Mouse (Mus musculus) midbrain, postnatal 0 days (tissue): ENCODE data around the gene AC153137.1. TPM values are rescaled to one million over a fixed set of nuclear protein-coding genes. Genes with fewer than 3 reads are reported as not detected.

Experiments used
- ATAC-seq: fragments of 200-750 bp; cut with Nextera tagmentation; 2 replicates; pipeline ENCODE4 v1.8.0; 2017; ENCODE audit warnings: moderate number of reproducible peaks, mild to moderate bottlenecking, moderate TSS enrichment, moderate library complexity; ENCODE audit not compliant: low FRiP score
- DNase-seq: peaks from one replicate; pipeline ENCODE4 v3.0.0-alpha.2; 2015; ENCODE audit warnings: low spot score
- H3K27ac ChIP-seq: fragments of 300-500 bp; sonication (generic); 2 replicates; pipeline ENCODE4 v1.5.1; 2014; ENCODE audit warnings: low read depth, mild to moderate bottlenecking, low read length, mixed read lengths
- H3K27me3 ChIP-seq: fragments of 300-500 bp; sonication (generic); 2 replicates; pipeline ENCODE4 v1.6.1; 2014; ENCODE audit warnings: low read length, control low read depth, mixed read lengths; ENCODE audit not compliant: insufficient read depth
- H3K36me3 ChIP-seq: fragments of 300-500 bp; sonication (generic); 2 replicates; pipeline ENCODE4 v1.6.1; 2014; ENCODE audit warnings: low read length, control low read depth, mixed read lengths; ENCODE audit not compliant: insufficient read depth
- H3K4me1 ChIP-seq: fragments of 300-500 bp; sonication (generic); 2 replicates; pipeline ENCODE4 v1.6.1; 2014; ENCODE audit warnings: mild to moderate bottlenecking, control low read depth, antibody characterized with exemption, low read length, mixed read lengths; ENCODE audit not compliant: insufficient read depth
- H3K4me2 ChIP-seq: fragments of 300-500 bp; sonication (generic); 2 replicates; pipeline ENCODE4 v1.6.1; 2014; ENCODE audit warnings: low read depth, mild to moderate bottlenecking, low read length, mixed read lengths; ENCODE audit not compliant: poor library complexity, severe bottlenecking
- H3K4me3 ChIP-seq: fragments of 300-500 bp; sonication (generic); 2 replicates; pipeline ENCODE4 v1.5.1; 2014; ENCODE audit warnings: low read depth, mild to moderate bottlenecking, low read length, moderate library complexity
- H3K9ac ChIP-seq: fragments of 300-500 bp; sonication (generic); replicated peaks from 2 replicates; pipeline ENCODE4 v1.6.1; 2014; ENCODE audit warnings: mild to moderate bottlenecking, low read length, moderate library complexity, mixed read lengths; ENCODE audit not compliant: poor library complexity, severe bottlenecking
- H3K9me3 ChIP-seq: fragments of 300-500 bp; sonication (generic); 2 replicates; pipeline ENCODE4 v1.6.1; 2016; ENCODE audit warnings: low read length, control low read depth
- CTCF ChIP-seq: IDR thresholded peaks from 2 replicates; pipeline ENCODE4 v1.5.1; 2016; ENCODE audit warnings: antibody characterized with exemption, mild to moderate bottlenecking
- WGBS: fragments of 180-500 bp; shearing (Covaris S2); extraction: QIAGEN DNeasy Blood & Tissue Kit; methylation state at CpG from one replicate; pipeline ENCODE4 v1.1.7; 2014; 5-methylcytosine and 5-hydroxymethylcytosine counted together
- polyA plus RNA-seq: library from polyadenylated mRNA; unstranded; fragments of >200 nt; fragmentation: Nextera tagmentation; extraction: Ambion mirVana; gene quantifications from 2 replicates; pipeline ENCODE4 v1.2.1, GENCODE M21; 2015
- total RNA-seq: library from RNA; depleted of rRNA; stranded (reverse); fragments of >200 nt; gene quantifications from 2 replicates; pipeline ENCODE4 v1.2.3, GENCODE M21; 2014

Gene AC153137.1
- total and polyA plus RNA-seq, 2 experiments from 2014 or later, result not detected

DNA sequence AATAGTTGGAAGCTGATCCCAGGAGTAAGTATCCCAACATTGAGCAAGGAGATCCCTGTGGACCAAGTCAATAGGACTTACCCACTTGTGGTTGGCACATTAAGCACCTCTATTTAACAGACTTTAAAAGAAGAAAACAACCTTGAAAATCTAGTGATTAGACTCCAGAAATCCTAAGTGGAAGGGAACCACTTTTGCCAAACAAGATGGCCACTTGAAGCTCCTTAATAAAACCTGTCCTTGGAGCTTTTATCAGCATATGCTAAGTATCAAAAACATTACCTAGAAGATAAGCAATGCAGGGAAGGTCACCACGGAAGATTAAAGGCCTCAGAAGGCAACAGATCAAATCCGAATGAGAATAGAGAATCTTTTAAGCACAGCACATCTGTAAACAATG lies 26.0 kb downstream of the AC153137.1 start:
- Histone ChIP-seq H3K36me3 (no peaks in the 10 kb centered on the region), H3K9me3 (no peaks in the 10 kb centered on the region), H3K4me3 (no peak overlapping the region), H3K27me3 (no peaks in the 10 kb centered on the region), H3K4me1 (peaks cover 4% of the 10 kb centered on the region; the same call in 1 of the 2 replicates), H3K27ac (no peak overlapping the region), H3K9ac (no peak overlapping the region), H3K4me2 (no peak overlapping the region)
- DNase-seq (no peak), ATAC-seq (no peak)
- 85% methylated on average over 2 of the region's 2 CpGs for WGBS
- no peak for TF ChIP-seq CTCF

DNA sequence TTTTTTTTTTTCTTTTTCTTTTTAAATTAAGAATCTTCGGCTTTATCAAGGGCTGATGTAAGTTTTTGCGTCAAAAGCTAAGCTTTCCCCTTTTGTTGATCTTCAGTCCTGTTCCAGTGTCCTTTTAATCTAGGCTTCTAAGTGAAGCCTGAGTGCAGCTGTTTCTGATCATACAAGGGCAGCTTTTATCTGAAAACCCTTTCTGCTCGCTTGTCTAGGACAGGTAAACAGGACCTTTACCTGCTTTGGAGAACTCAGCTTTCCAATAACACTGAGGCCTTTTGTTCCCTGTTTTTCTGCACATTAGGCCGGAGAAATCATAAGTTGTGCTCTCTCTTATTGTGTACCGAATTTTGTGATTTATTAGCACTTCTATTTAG lies 27.3 kb downstream of the AC153137.1 start:
- WGBS, result 34% methylated on average over 5 of the region's 5 CpGs
- peak overlapping the region; percentile 99 for H3K27ac ChIP-seq
- no peak for DNase-seq
- peak overlapping the region; percentile 72; the same call in 1 of the 2 replicates for H3K9ac ChIP-seq
- no peaks in the 10 kb centered on the region for H3K27me3 ChIP-seq
- no peaks in the 10 kb centered on the region for H3K36me3 ChIP-seq
- peak overlapping the region; percentile 95 for H3K4me3 ChIP-seq
- ATAC-seq, result no peak
- no peaks in the 10 kb centered on the region for H3K9me3 ChIP-seq
- peaks cover 4% of the 10 kb centered on the region; the same call in 1 of the 2 replicates for H3K4me1 ChIP-seq
- peak overlapping the region; percentile 49 for H3K4me2 ChIP-seq
- no peak for TF ChIP-seq CTCF

DNA sequence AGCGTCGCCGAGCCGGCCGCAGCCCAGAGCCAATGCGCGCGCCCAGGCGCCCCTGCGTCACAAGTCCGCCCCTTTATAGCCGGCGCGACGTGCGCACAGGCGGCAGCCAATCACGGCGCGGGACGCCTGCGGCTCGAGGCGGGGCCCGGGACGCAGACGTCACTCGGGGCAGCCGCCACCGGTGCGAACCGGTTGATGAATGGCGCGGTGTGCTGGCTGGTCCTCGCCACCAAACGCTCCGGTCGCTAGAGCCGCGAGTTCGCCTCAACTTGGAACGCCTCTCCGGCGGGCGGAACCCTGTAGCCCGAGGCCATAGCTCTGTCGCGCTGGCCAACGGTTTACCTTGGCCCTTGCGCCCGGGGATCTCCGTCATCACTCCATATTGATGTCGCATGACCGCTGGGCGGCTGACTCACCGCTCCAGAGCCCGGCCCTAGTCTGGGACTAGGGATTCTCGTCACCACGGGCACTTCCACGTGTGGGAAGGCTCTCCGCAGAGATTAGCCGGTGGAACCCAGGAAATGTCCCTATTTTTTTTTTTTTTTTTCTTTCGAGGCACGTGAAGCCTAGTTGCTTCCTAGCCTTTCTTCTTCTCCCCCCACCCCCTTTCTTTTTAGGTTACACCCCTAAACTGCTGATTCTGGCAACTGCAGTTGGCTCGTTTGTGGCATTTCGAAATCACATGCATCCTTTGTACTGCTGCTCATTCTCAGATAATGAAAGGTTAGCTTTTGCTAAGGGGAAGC lies 27.9 kb downstream of the AC153137.1 start:
- under 1% methylated on average over 56 of the region's 66 CpGs for WGBS
- peak overlapping the region; percentile 95 for H3K4me3 ChIP-seq
- peaks cover 4% of the 10 kb centered on the region; the same call in 1 of the 2 replicates for H3K4me1 ChIP-seq
- peak; percentile 99 for ATAC-seq
- H3K4me2 ChIP-seq, result peak overlapping the region; percentile 49
- no peaks in the 10 kb centered on the region for H3K9me3 ChIP-seq
- H3K27me3 ChIP-seq, result no peaks in the 10 kb centered on the region
- DNase-seq, result peak; percentile 99
- TF ChIP-seq CTCF, result peak; percentile 32; the same call in 1 of the 2 replicates
- peak overlapping the region; percentile 99 for H3K27ac ChIP-seq
- peaks cover 4% of the 10 kb centered on the region; the same call in 1 of the 2 replicates for H3K36me3 ChIP-seq
- H3K9ac ChIP-seq, result peak overlapping the region; percentile 95

DNA sequence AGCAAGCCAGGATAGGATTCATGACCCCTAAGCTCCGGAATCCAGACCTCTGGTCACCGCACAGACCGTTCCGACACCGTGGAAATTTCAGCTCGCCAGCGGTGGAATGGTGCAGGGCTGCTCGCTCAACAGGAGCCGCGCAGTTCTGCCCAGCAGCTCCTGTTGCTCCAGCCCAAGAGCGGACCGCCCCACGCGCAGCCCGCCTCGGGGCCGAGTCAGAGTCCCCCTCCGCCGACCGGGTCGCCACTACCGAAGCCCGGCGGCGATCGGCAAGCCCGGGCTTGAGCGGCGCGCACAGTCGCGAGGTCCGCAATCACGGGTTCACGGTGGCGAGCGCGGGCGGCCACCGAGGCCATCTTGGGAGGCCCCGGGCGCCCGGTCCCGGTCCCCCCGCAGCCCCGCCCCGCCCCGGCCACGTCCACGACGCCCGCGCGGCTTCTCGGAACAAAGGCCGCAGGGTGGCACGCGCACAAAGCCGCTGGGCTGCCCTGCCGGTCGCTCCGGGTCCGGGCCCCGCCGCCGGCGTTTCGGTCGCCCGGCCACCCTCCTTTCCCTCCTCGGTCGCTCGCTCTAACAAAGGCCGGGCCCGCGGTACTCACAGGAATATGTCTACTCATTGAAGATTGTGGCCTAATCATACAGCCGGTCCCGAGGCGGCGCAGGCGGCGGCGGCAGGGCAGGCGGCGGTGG lies 28.7 kb downstream of the AC153137.1 start:
- peak; percentile 46 for DNase-seq
- H3K9me3 ChIP-seq, result no peaks in the 10 kb centered on the region
- under 1% methylated on average over 75 of the region's 85 CpGs for WGBS
- peak overlapping the region; percentile 95 for H3K4me3 ChIP-seq
- peak; percentile 64 for ATAC-seq
- no peak for TF ChIP-seq CTCF
- peaks cover 12% of the 10 kb centered on the region; the same call in 1 of the 2 replicates for H3K36me3 ChIP-seq
- H3K4me1 ChIP-seq, result peaks cover 4% of the 10 kb centered on the region; the same call in 1 of the 2 replicates
- peak overlapping the region; percentile 99 for H3K27ac ChIP-seq
- peak overlapping the region; percentile 95 for H3K9ac ChIP-seq
- no peaks in the 10 kb centered on the region for H3K27me3 ChIP-seq
- H3K4me2 ChIP-seq, result peak overlapping the region; percentile 45

DNA sequence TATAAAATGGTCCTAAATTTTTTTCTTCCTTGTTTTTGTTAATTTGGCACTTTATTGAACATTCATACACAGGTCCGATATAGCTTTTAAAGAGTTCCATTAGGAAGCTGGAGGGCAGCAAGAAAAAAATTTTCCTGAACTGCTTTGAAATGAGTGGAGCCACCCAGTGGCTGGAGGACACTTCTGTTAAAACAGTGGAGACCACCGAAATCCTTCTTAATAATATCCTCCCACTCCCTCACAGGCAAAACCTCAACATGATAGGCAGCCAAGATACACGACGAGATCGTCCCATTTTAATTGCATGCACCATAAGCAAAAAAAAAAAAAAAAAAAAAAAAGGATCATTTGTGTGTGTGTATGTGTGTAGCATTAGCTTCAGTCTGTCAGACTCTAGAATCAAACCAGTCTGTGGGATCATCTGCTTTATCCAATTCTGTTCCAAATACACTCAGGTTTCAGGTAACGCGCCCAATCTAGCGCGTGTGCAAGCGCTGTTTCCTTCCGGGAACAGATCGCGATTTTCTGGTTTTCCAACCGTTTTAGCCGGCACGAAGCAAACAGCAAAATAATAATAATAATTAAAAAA lies 29.3 kb downstream of the AC153137.1 start:
- Histone ChIP-seq H3K4me1 (peaks cover 4% of the 10 kb centered on the region; the same call in 1 of the 2 replicates), H3K27me3 (no peaks in the 10 kb centered on the region), H3K9ac (peak overlapping the region; percentile 95), H3K36me3 (peaks cover 17% of the 10 kb centered on the region; the same call in 1 of the 2 replicates), H3K9me3 (no peaks in the 10 kb centered on the region), H3K4me3 (peak overlapping the region; percentile 95), H3K27ac (peak overlapping the region; percentile 99), H3K4me2 (peak overlapping the region; percentile 45)
- peak; percentile 74 for TF ChIP-seq CTCF
- WGBS, result under 1% methylated on average over 16 of the region's 16 CpGs
- peak; percentile 88 for DNase-seq
- no peak for ATAC-seq
